Mouse (Mus musculus) bone marrow, adult 2 months (tissue): ENCODE measurements around the gene Pacrg. TPM values are rescaled to one million over a fixed set of nuclear protein-coding genes. Genes with fewer than 3 reads are reported as not detected.
A peak's percentile ranks its signal among the peaks of the same experiment; 100 is the strongest.

Experiments used
- H3K27ac ChIP-seq: fragments of 200-500 bp; 2 replicates; pipeline ENCODE4 v1.5.1; 2012; ENCODE audit warnings: low read depth, mild to moderate bottlenecking, control low read depth, inconsistent platforms, low read length; ENCODE audit not compliant: control insufficient read depth, poor library complexity, insufficient read depth
- H3K4me1 ChIP-seq: fragments of 200-500 bp; 2 replicates; pipeline ENCODE4 v1.6.1; 2011; ENCODE audit warnings: low read length; ENCODE audit not compliant: control insufficient read depth, insufficient read depth
- H3K4me3 ChIP-seq: fragments of 200-500 bp; replicated peaks from 2 replicates; pipeline ENCODE3; 2011; ENCODE audit warnings: mild to moderate bottlenecking, low read depth, low read length, control low read depth; ENCODE audit not compliant: control insufficient read depth
- CTCF ChIP-seq: fragments of 200-500 bp; IDR thresholded peaks from 2 replicates; pipeline ENCODE4 v1.5.1; 2011; ENCODE audit warnings: low read length, control low read depth; ENCODE audit not compliant: control insufficient read depth, insufficient read depth
- POLR2A ChIP-seq: fragments of 200-500 bp; IDR thresholded peaks from 2 replicates; pipeline ENCODE4 v1.6.1; 2011; ENCODE audit warnings: low read depth, mild to moderate bottlenecking, control low read depth, low read length, borderline replicate concordance; ENCODE audit not compliant: control insufficient read depth
- WGBS: fragments of 180-500 bp; shearing (Covaris S2); methylation state at CpG from one replicate; pipeline ENCODE4 v1.1.7; 2018; 5-methylcytosine and 5-hydroxymethylcytosine counted together
- polyA plus RNA-seq: library from polyadenylated mRNA; stranded (reverse); fragments of >200 nt; gene quantifications from 2 replicates; pipeline ENCODE4 v1.2.4, GENCODE M21; 2011; ENCODE audit warnings: low replicate concordance; ENCODE audit not compliant: missing spikeins, insufficient read depth, insufficient read length

Pacrg gene
- polyA plus RNA-seq, 1 experiment, result not detected

DNA sequence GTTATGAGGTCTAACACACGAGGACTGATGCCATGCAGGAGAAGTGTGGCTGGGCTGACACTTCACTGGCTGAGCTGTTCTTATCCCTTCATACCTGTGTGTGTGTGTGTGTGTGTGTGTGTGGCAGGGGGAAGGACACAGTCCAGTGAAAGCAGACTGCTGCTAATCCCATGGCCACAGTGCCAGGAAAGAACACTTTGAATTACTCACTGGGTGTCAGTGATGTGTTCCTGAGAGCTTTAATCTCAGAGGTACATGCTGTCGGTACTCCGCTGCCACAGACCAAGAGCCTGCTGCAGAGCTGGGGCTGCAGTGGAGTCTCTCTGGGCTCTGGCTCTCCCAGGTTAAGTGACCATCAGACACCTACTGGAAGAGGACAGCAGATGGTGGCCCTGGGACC, 290.3 kb downstream of the Pacrg start:
- H3K4me3 ChIP-seq, result no peak overlapping the region
- no peaks in the 10 kb centered on the region for H3K4me1 ChIP-seq
- no peak for TF ChIP-seq POLR2A
- TF ChIP-seq CTCF, result no peak
- H3K27ac ChIP-seq, result no peak overlapping the region
- 65% methylated on average over 3 of the region's 3 CpGs for WGBS

DNA sequence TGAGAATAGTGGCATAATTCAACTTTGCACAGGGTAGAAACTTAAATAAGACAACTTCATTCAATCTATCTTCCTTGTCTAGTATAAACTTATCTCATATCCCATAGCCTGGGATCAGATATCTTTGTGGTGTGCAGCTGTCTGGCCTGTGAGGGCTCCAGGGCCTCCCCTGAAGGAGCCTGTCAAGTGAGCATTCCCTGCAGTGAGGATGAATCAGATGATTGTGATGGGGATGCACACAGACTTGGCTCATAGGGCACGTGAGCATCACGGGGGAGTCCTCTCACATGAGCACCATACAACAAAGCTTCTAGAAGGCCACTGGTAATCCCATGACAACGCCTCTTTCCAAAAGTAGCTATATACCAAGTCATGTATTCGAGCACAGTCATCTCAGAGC, 291.1 kb downstream of the Pacrg start:
- 81% methylated on average over 4 of the region's 4 CpGs for WGBS
- H3K4me3 ChIP-seq, result no peak overlapping the region
- no peaks in the 10 kb centered on the region for H3K4me1 ChIP-seq
- no peak overlapping the region for H3K27ac ChIP-seq
- TF ChIP-seq POLR2A (no peak), CTCF (no peak)

DNA sequence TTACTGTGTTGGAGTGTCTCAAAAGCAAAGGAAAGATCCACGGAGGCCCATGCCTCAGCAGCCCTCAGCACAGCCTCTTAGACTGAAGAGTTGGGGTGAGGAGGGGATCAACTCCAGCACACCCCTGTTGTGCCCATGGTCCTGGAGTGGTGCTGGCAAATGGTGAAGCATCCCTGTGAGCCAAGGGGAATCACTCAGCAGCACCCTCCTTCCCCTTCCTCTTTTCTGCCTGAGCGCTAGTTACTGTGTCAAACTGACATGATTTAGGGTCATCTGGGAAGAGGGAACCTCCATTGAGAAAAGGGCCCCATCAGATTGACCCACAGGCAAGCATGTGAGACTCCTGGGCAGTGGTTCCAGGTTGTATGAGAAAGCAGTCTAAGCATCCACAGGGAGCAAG, 299.3 kb downstream of the Pacrg start:
- no peak overlapping the region for H3K27ac ChIP-seq
- no peak overlapping the region for H3K4me3 ChIP-seq
- no peaks in the 10 kb centered on the region for H3K4me1 ChIP-seq
- WGBS, result 39% methylated on average over 2 of the region's 2 CpGs
- no peak for TF ChIP-seq POLR2A
- no peak for TF ChIP-seq CTCF

DNA sequence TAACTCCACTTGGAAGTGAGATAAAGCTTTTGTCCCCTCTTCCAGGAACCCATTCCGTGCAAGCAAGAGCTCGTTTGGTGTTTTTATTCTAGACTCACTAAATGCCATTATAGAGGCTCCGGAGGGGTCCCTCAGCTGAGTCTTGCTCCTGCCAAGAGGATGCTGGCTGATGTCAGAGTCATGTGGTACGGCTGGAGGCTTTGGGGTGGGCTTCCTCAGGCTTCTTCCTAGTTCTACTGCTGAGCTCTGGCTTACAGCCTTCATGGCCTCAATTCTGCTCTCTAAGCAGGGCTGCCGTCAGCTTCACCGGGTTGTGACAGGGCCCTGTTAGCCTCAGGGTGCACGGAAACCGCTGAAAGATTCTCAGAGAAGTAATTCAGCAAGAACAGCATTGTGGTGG, 305.9 kb downstream of the Pacrg start:
- 68% methylated on average over 8 of the region's 8 CpGs for WGBS
- no peak for TF ChIP-seq CTCF
- no peak for TF ChIP-seq POLR2A
- Histone ChIP-seq H3K4me1 (no peaks in the 10 kb centered on the region), H3K4me3 (no peak overlapping the region), H3K27ac (no peak overlapping the region)

DNA sequence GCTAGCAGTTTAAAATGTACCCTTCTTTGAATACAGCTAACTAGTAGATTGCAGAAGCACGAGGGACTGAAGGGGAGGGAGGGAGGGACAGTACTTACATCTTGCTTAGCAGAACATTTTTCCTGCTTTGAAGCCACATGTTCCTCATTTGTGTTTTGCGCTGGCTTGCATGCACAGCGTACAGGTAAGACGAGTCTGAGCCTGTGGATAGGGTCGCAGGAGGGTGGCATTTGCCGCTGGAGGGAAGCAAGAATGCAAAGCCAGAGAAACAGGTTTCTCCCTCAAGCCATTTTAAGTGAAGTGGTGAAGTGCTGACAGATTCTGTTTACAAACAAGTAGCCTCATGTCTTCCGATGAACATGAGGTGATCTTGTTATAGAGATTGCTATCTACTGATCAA, 306.6 kb downstream of the Pacrg start:
- Histone ChIP-seq H3K4me1 (no peaks in the 10 kb centered on the region), H3K27ac (no peak overlapping the region), H3K4me3 (no peak overlapping the region)
- TF ChIP-seq CTCF (no peak), POLR2A (no peak)
- 22% methylated on average over 7 of the region's 7 CpGs for WGBS

DNA sequence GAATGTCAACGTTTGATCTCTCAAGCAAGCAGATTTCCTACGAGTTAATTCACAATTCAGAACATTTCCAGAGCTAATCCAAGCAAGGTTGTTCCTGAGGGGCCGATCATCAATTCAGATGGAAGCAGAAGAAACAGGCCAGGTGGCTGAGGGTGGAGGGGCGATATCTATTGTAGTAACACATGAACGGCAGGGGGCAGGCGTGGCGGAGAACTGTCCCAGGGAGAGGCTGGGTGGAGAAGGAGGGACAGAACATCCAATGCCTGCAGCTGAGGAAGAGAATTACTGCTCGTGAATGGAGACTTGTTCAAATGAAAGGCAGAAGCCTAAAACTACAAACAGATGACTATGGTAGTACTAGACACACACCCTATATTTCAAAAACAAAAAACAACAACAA, 309.1 kb downstream of the Pacrg start:
- Histone ChIP-seq H3K27ac (no peak overlapping the region), H3K4me3 (no peak overlapping the region), H3K4me1 (no peaks in the 10 kb centered on the region)
- 45% methylated on average over 8 of the region's 8 CpGs for WGBS
- no peak for TF ChIP-seq POLR2A
- TF ChIP-seq CTCF, result 0 out of 2 replicates have a peak, but pooled peaks have one; percentile 18

DNA sequence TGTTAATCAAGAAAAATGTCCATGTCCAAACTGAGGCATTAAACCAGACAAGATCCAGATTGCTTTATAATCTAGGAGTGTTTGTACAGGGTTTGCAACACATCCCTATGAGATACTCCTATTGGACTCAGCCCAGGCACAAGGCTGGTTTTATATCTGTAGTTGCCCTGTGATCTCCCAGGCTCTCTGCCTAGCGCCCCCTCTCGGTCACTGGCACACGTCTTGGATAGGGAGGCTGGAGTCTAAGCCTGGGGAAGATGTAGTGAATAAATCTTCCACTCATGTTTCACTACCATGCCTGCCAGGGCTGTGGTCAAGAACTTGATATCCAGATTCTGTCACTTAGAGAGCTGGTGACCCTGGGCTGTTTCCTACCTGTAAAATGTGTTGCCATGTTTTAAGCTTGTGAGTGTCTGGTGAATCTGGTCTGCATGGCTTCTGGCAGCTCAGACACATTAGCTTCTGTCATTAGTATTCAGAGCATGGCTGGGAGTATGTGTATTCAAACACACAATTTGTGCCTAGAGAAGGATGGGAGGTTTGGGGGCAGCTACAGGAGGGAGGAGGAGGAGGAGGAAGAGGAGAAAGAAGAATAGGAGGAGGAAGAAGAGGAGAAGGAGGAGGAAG, 310.7 kb downstream of the Pacrg start:
- H3K27ac ChIP-seq, result no peak overlapping the region
- 71% methylated on average over 3 of the region's 3 CpGs for WGBS
- TF ChIP-seq POLR2A (no peak), CTCF (no peak)
- no peak overlapping the region for H3K4me3 ChIP-seq
- no peaks in the 10 kb centered on the region for H3K4me1 ChIP-seq

DNA sequence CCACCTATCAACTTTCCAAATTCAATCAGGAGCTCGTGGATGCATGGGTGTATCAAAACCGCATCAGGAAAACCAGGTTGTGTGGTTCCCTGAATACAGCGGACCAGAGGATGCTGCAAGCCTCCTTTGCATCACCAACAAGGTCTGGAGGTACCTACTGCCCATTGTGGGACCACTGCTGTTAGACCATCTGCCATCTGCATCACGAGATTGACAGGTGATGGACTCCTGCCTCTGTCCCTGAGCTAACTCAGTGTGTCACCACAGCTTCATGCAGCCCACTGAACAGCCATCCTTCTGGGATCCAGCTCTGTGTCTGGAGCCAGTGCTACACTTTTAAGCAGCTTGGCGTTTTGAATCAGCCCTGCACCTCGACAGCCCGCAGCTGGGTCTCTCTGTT, 318.8 kb downstream of the Pacrg start:
- Histone ChIP-seq H3K4me3 (no peak overlapping the region), H3K27ac (no peak overlapping the region), H3K4me1 (no peaks in the 10 kb centered on the region)
- TF ChIP-seq CTCF (no peak), POLR2A (no peak)
- WGBS, result 79% methylated on average over 7 of the region's 7 CpGs
